Mouse (Mus musculus) ES-Bruce4 (cell line): Measurements from ENCODE around the gene Adcy9. TPM values are rescaled to one million over a fixed set of nuclear protein-coding genes. Genes with fewer than 3 reads are reported as not detected.

Experiments used
- H3K27ac ChIP-seq: 2 replicates; pipeline ENCODE4 v1.5.1; 2012; ENCODE audit warnings: low read length, inconsistent platforms; ENCODE audit not compliant: insufficient read depth
- H3K27me3 ChIP-seq: 2 replicates; pipeline ENCODE4 v1.6.1; 2012; ENCODE audit warnings: mild to moderate bottlenecking, low read length, inconsistent platforms; ENCODE audit not compliant: control insufficient read depth, poor library complexity, insufficient read depth, severe bottlenecking
- H3K36me3 ChIP-seq: 2 replicates; pipeline ENCODE4 v1.6.1; 2012; ENCODE audit warnings: inconsistent platforms, mild to moderate bottlenecking, low read length, moderate library complexity; ENCODE audit not compliant: control insufficient read depth, poor library complexity, insufficient read depth, severe bottlenecking
- H3K4me1 ChIP-seq: one replicate; pipeline ENCODE4 v1.8.1; 2011; ENCODE audit warnings: low read length; ENCODE audit not compliant: control insufficient read depth, insufficient read depth
- H3K4me3 ChIP-seq: 2 replicates; pipeline ENCODE4 v1.5.1; 2011; ENCODE audit warnings: low read depth, mild to moderate bottlenecking, low read length
- H3K9ac ChIP-seq: 2 replicates; pipeline ENCODE4 v1.6.1; 2012; ENCODE audit warnings: low read depth, mild to moderate bottlenecking, inconsistent platforms; ENCODE audit not compliant: poor library complexity, severe bottlenecking
- H3K9me3 ChIP-seq: replicated peaks from 2 replicates; pipeline ENCODE4 v1.6.1; 2012; ENCODE audit warnings: mild to moderate bottlenecking, low read length, inconsistent platforms; ENCODE audit not compliant: control insufficient read depth, poor library complexity, insufficient read depth, severe bottlenecking
- CTCF ChIP-seq: IDR thresholded peaks from one replicate; pipeline ENCODE4 v1.8.1; 2011; ENCODE audit warnings: low read depth, low read length
- EP300 ChIP-seq: IDR thresholded peaks from 2 replicates; pipeline ENCODE4 v1.6.1; 2011; ENCODE audit warnings: low read depth, low read length; ENCODE audit not compliant: insufficient read depth
- POLR2A ChIP-seq: IDR thresholded peaks from one replicate; pipeline ENCODE4 v1.8.1; 2011; ENCODE audit warnings: low read length; ENCODE audit not compliant: insufficient read depth
- polyA plus RNA-seq: library from polyadenylated mRNA; stranded (reverse); fragments of >200 nt; gene quantifications from 2 replicates; pipeline ENCODE4 v1.2.4, GENCODE M21; 2011; ENCODE audit warnings: low read depth; ENCODE audit not compliant: missing spikeins, insufficient read depth, insufficient read length

Gene Adcy9
- polyA plus RNA-seq, 1 experiment: 1.9 TPM

- TF ChIP-seq CTCF (no peak), EP300 (no peak), POLR2A (no peak)
- H3K4me3 ChIP-seq: no peak overlapping the region
- H3K27ac ChIP-seq: no peak overlapping the region
- H3K27me3 ChIP-seq: no peaks in the 10 kb centered on the region
- H3K4me1 ChIP-seq: no peaks in the 10 kb centered on the region
- H3K9ac ChIP-seq: no peak overlapping the region
- no peaks in the 10 kb centered on the region for H3K9me3 ChIP-seq
- no peaks in the 10 kb centered on the region for H3K36me3 ChIP-seq
Observed at GRCm38 (mm10) chr16:4314891-4315290, 105.4 kb downstream of the Adcy9 start.

DNA sequence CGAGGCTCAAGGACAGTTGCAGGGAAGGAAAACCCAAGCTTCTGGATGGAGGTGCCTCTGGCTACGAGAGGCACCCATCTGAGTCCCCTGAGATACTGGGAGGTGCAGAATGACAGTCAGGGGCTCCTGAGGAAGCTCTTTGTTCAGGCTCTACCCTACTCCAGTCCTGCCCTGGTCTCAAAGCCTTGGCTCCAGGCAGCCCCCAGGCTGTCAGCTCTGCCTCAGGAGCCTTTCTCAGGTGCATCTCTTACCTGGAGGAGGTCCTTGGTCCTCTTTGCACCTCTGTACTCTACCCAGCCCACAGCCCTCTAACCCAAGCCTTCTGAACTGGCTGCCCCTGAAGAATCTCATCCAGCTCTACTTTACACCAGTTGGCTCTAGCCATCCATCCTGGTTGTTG lies 108.3 kb downstream of the Adcy9 start:
- no peak for TF ChIP-seq CTCF
- no peak for TF ChIP-seq EP300
- TF ChIP-seq POLR2A: no peak
- Histone ChIP-seq H3K36me3 (no peaks in the 10 kb centered on the region), H3K9ac (no peak overlapping the region), H3K4me1 (no peaks in the 10 kb centered on the region), H3K4me3 (no peak overlapping the region), H3K27me3 (no peaks in the 10 kb centered on the region), H3K27ac (no peak overlapping the region), H3K9me3 (no peaks in the 10 kb centered on the region)

DNA sequence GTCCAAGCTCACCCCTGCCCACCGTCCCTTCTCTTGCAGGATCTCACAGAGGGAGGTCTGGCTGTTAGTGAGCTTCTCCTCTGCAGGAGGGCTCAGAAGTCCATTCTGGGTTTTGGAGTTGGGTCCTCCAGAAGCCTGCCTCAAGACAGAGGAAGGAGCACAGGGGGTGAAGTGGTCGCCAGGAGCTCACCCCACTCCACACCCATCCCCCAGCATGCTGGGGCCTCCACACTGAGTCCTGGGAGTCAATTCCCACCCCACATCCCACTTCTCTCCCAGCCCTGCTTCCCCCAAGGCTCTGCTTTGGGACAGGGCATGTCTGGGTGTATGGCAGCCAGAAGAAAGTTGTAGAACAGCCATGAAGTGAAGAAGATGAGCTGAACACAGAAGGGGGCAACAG lies 108.7 kb downstream of the Adcy9 start:
- TF ChIP-seq POLR2A (no peak), EP300 (no peak), CTCF (no peak)
- no peak overlapping the region for H3K27ac ChIP-seq
- H3K36me3 ChIP-seq: no peaks in the 10 kb centered on the region
- H3K27me3 ChIP-seq: no peaks in the 10 kb centered on the region
- no peak overlapping the region for H3K4me3 ChIP-seq
- no peak overlapping the region for H3K9ac ChIP-seq
- no peaks in the 10 kb centered on the region for H3K4me1 ChIP-seq
- no peaks in the 10 kb centered on the region for H3K9me3 ChIP-seq

- Histone ChIP-seq H3K4me1 (no peaks in the 10 kb centered on the region), H3K9me3 (no peaks in the 10 kb centered on the region), H3K4me3 (no peak overlapping the region), H3K9ac (no peak overlapping the region), H3K36me3 (no peaks in the 10 kb centered on the region), H3K27ac (no peak overlapping the region), H3K27me3 (no peaks in the 10 kb centered on the region)
- TF ChIP-seq POLR2A: no peak
- TF ChIP-seq CTCF: no peak
- no peak for TF ChIP-seq EP300
Observed at GRCm38 (mm10) chr16:4307795-4308194, 112.5 kb downstream of the Adcy9 start.

DNA sequence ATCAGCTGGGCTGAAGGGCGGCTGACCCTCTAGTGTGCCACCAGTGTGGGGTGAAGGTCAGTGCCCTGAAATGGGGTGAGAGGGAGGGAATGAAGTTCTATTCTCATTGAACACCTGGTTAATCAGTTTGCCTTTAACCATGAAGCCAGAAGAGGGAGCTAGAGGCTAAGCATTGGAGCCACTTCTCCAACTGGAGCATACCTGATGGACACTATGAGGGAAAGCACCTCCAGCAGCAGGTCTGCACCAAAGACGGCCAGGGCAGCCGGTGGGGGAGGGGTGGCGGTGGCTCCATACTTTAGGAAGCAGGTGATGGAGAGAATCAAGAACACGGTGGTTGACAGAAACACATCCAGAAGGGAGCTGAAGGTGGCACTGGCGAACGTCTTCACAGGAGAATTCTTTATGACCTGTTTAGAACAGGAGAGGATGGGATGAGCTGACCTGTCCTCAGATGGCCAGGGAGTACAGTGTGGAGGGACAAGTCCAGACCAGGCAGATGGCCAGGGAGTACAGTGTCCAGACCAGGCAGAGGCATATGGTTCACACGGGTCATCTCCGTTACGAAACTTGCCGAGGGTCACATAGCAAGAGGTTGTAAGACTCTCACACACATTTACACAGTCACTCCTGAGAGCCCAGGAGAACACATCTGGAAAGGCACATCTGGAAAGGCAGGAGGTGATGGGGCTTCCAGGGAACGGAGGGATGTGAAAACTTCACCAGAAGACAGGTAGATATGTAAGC lies 115.9 kb downstream of the Adcy9 start:
- no peaks in the 10 kb centered on the region for H3K9me3 ChIP-seq
- H3K4me1 ChIP-seq: no peaks in the 10 kb centered on the region
- H3K27ac ChIP-seq: no peak overlapping the region
- no peaks in the 10 kb centered on the region for H3K36me3 ChIP-seq
- H3K27me3 ChIP-seq: no peaks in the 10 kb centered on the region
- TF ChIP-seq EP300: no peak
- no peak for TF ChIP-seq POLR2A
- peak; percentile 43 for TF ChIP-seq CTCF
- H3K9ac ChIP-seq: no peak overlapping the region
- H3K4me3 ChIP-seq: no peak overlapping the region

- no peaks in the 10 kb centered on the region for H3K36me3 ChIP-seq
- no peaks in the 10 kb centered on the region for H3K4me1 ChIP-seq
- H3K27ac ChIP-seq: no peak overlapping the region
- no peaks in the 10 kb centered on the region for H3K27me3 ChIP-seq
- no peak for TF ChIP-seq CTCF
- no peak for TF ChIP-seq EP300
- no peak for TF ChIP-seq POLR2A
- no peak overlapping the region for H3K9ac ChIP-seq
- H3K4me3 ChIP-seq: no peak overlapping the region
- H3K9me3 ChIP-seq: no peaks in the 10 kb centered on the region
Observed at GRCm38 (mm10) chr16:4303554-4303953, 116.7 kb downstream of the Adcy9 start.
